Mouse (Mus musculus): ENCODE measurements around the gene Mt2. TPM values are rescaled to one million over a fixed set of nuclear protein-coding genes. Genes with fewer than 3 reads are reported as not detected.

The Mt2 gene
- polyA plus RNA-seq, 1 experiment from 2014 or later = 55.8 TPM

- Histone ChIP-seq H3K27ac (replicated peaks) (no peak overlapping the region), H3K4me3 (no peak overlapping the region), H3K36me3 (no peaks in the 10 kb centered on the region), H3K27me3 (ENCODE audit: low read depth, poor library complexity, severe bottlenecking) (peaks cover 63% of the 10 kb centered on the region), H3K9me3 (replicated peaks) (no peaks in the 10 kb centered on the region), H3K4me1 (peaks cover 34% of the 10 kb centered on the region)
- 78% methylated on average over 13 of the region's 13 CpGs for WGBS
- no peak for DNase-seq (ENCODE audit: low spot score)
Observed at GRCm38 (mm10) chr8:94189275-94190031, 17.0 kb downstream of the Mt2 start.

GRCm38 (mm10) chr8:94191101-94191691 lies 18.7 kb downstream of the Mt2 start:
- Histone ChIP-seq H3K27me3 (ENCODE audit: low read depth, poor library complexity, severe bottlenecking) (peaks cover 45% of the 10 kb centered on the region), H3K9me3 (replicated peaks) (no peaks in the 10 kb centered on the region), H3K36me3 (no peaks in the 10 kb centered on the region), H3K4me1 (peaks cover 32% of the 10 kb centered on the region), H3K4me3 (peak overlapping the region; percentile 48), H3K27ac (replicated peaks) (peak overlapping the region; percentile 57; the same call in 1 of the 2 replicates)
- DNase-seq (ENCODE audit: low spot score) = peak; percentile 42
- WGBS = 29% methylated on average over 21 of the region's 21 CpGs

GRCm38 (mm10) chr8:94192926-94193325 lies 20.5 kb downstream of the Mt2 start:
- 84% methylated on average over 1 of the region's 1 CpGs for WGBS
- H3K27me3 ChIP-seq (ENCODE audit: low read depth, poor library complexity, severe bottlenecking) = peaks cover 28% of the 10 kb centered on the region
- peaks cover 16% of the 10 kb centered on the region for H3K4me1 ChIP-seq
- no peak overlapping the region for H3K27ac ChIP-seq (replicated peaks)
- no peaks in the 10 kb centered on the region for H3K36me3 ChIP-seq
- DNase-seq (ENCODE audit: low spot score) = no peak
- no peaks in the 10 kb centered on the region for H3K9me3 ChIP-seq (replicated peaks)
- H3K4me3 ChIP-seq = no peak overlapping the region

GRCm38 (mm10) chr8:94194591-94195223 lies 22.2 kb downstream of the Mt2 start:
- no peak for DNase-seq (ENCODE audit: low spot score)
- Histone ChIP-seq H3K4me1 (peaks cover 10% of the 10 kb centered on the region), H3K4me3 (no peak overlapping the region), H3K36me3 (no peaks in the 10 kb centered on the region), H3K27ac (replicated peaks) (no peak overlapping the region), H3K9me3 (replicated peaks) (no peaks in the 10 kb centered on the region), H3K27me3 (ENCODE audit: low read depth, poor library complexity, severe bottlenecking) (peaks cover 11% of the 10 kb centered on the region; the same call in 1 of the 2 replicates)
- WGBS = 90% methylated on average over 7 of the region's 7 CpGs

GRCm38 (mm10) chr8:94199202-94199869 lies 26.9 kb downstream of the Mt2 start:
- Histone ChIP-seq H3K9me3 (replicated peaks) (no peaks in the 10 kb centered on the region), H3K27ac (replicated peaks) (no peak overlapping the region), H3K4me1 (no peaks in the 10 kb centered on the region), H3K27me3 (ENCODE audit: low read depth, poor library complexity, severe bottlenecking) (no peaks in the 10 kb centered on the region), H3K4me3 (no peak overlapping the region), H3K36me3 (no peaks in the 10 kb centered on the region)
- WGBS = 45% methylated on average over 10 of the region's 10 CpGs
- peak; percentile 72 for DNase-seq (ENCODE audit: low spot score)

- Histone ChIP-seq H3K4me3 (no peak overlapping the region), H3K27ac (replicated peaks) (no peak overlapping the region), H3K9me3 (replicated peaks) (no peaks in the 10 kb centered on the region), H3K27me3 (ENCODE audit: low read depth, poor library complexity, severe bottlenecking) (no peaks in the 10 kb centered on the region), H3K4me1 (no peaks in the 10 kb centered on the region), H3K36me3 (no peaks in the 10 kb centered on the region)
- no peak for DNase-seq (ENCODE audit: low spot score)
- 78% methylated on average over 3 of the region's 3 CpGs for WGBS
Observed at GRCm38 (mm10) chr8:94204043-94204442, 31.6 kb downstream of the Mt2 start.

GRCm38 (mm10) chr8:94205736-94206135 lies 33.3 kb downstream of the Mt2 start:
- peak; percentile 81 for DNase-seq (ENCODE audit: low spot score)
- H3K9me3 ChIP-seq (replicated peaks) = no peaks in the 10 kb centered on the region
- H3K36me3 ChIP-seq = no peaks in the 10 kb centered on the region
- no peaks in the 10 kb centered on the region for H3K4me1 ChIP-seq
- 14% methylated on average over 5 of the region's 5 CpGs for WGBS
- no peak overlapping the region for H3K27ac ChIP-seq (replicated peaks)
- no peak overlapping the region for H3K4me3 ChIP-seq
- no peaks in the 10 kb centered on the region for H3K27me3 ChIP-seq (ENCODE audit: low read depth, poor library complexity, severe bottlenecking)

- no peak for DNase-seq (ENCODE audit: low spot score)
- 84% methylated on average over 8 of the region's 8 CpGs for WGBS
- no peaks in the 10 kb centered on the region for H3K4me1 ChIP-seq
- H3K27ac ChIP-seq (replicated peaks) = no peak overlapping the region
- no peaks in the 10 kb centered on the region for H3K36me3 ChIP-seq
- no peaks in the 10 kb centered on the region for H3K27me3 ChIP-seq (ENCODE audit: low read depth, poor library complexity, severe bottlenecking)
- no peak overlapping the region for H3K4me3 ChIP-seq
- no peaks in the 10 kb centered on the region for H3K9me3 ChIP-seq (replicated peaks)
Observed at GRCm38 (mm10) chr8:94206256-94206655, 33.8 kb downstream of the Mt2 start.

- Histone ChIP-seq H3K36me3 (no peaks in the 10 kb centered on the region), H3K9me3 (replicated peaks) (no peaks in the 10 kb centered on the region), H3K4me1 (no peaks in the 10 kb centered on the region), H3K27me3 (ENCODE audit: low read depth, poor library complexity, severe bottlenecking) (no peaks in the 10 kb centered on the region), H3K27ac (replicated peaks) (no peak overlapping the region), H3K4me3 (no peak overlapping the region)
- DNase-seq (ENCODE audit: low spot score) = no peak
- 73% methylated on average over 2 of the region's 2 CpGs for WGBS
Observed at GRCm38 (mm10) chr8:94207491-94207890, 35.0 kb downstream of the Mt2 start.

- H3K4me3 ChIP-seq = no peak overlapping the region
- H3K4me1 ChIP-seq = peaks cover 8% of the 10 kb centered on the region
- H3K9me3 ChIP-seq (replicated peaks) = no peaks in the 10 kb centered on the region
- no peaks in the 10 kb centered on the region for H3K27me3 ChIP-seq (ENCODE audit: low read depth, poor library complexity, severe bottlenecking)
- DNase-seq (ENCODE audit: low spot score) = no peak
- WGBS = 84% methylated on average over 6 of the region's 6 CpGs
- H3K27ac ChIP-seq (replicated peaks) = no peak overlapping the region
- no peaks in the 10 kb centered on the region for H3K36me3 ChIP-seq
Observed at GRCm38 (mm10) chr8:94209639-94210038, 37.2 kb downstream of the Mt2 start.

- Histone ChIP-seq H3K27ac (replicated peaks) (no peak overlapping the region), H3K4me1 (peaks cover 14% of the 10 kb centered on the region), H3K36me3 (no peaks in the 10 kb centered on the region), H3K9me3 (replicated peaks) (no peaks in the 10 kb centered on the region), H3K27me3 (ENCODE audit: low read depth, poor library complexity, severe bottlenecking) (no peaks in the 10 kb centered on the region), H3K4me3 (no peak overlapping the region)
- DNase-seq (ENCODE audit: low spot score) = no peak
- 75% methylated on average over 3 of the region's 3 CpGs for WGBS
Observed at GRCm38 (mm10) chr8:94210225-94210624, 37.8 kb downstream of the Mt2 start.

- H3K9me3 ChIP-seq (replicated peaks) = no peaks in the 10 kb centered on the region
- peaks cover 27% of the 10 kb centered on the region for H3K4me1 ChIP-seq
- DNase-seq (ENCODE audit: low spot score) = no peak
- 69% methylated on average over 6 of the region's 6 CpGs for WGBS
- no peaks in the 10 kb centered on the region for H3K36me3 ChIP-seq
- no peaks in the 10 kb centered on the region for H3K27me3 ChIP-seq (ENCODE audit: low read depth, poor library complexity, severe bottlenecking)
- peak overlapping the region; percentile 87 for H3K27ac ChIP-seq (replicated peaks)
- peak overlapping the region; percentile 87 for H3K4me3 ChIP-seq
Observed at GRCm38 (mm10) chr8:94213819-94214218, 41.4 kb downstream of the Mt2 start.

Data from midbrain, embryonic 10.5 days (tissue).